Mouse (Mus musculus): ENCODE results near the gene Rhot2. TPM values are rescaled to one million over a fixed set of nuclear protein-coding genes. Genes with fewer than 3 reads are reported as not detected.

Gene Rhot2
- polyA plus RNA-seq (2014; fragmentation: Illumina TruSeq; extraction: RNeasy Lipid Tissue Mini Kit (QIAGEN cat#74804); ENCODE audit: low read depth, low replicate concordance) = 133 TPM

DNA sequence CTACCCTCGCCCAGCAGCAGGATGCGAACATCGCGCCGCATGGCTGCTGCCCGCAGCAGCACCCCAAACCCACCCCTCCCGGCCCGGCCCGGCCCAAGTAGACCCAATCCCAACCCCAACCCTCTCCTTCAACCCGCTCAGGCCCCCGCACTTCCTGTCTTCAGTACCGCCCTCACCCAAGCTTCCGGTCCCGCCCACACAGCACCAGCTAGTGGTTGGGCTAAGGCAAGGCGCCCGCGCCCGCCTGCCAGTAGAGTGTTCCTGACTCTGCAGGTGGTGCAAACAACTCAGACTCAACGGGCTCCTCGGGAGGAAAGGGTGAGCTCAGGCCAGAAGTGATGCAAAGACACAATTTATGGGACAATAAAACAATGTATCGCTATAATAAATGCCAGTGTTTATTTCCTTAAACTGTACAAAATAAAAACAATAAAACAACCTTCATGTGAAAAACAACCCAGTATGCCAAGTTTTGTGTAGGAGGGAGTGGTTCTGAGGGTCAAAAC, at the start of gene Rhot2:
Gene Rhot2, minus strand, starts transcription at position 456 of the 506 bp plus-strand sequence.

GRCm38 (mm10) chr17:25880196-25880910, 35.7 kb upstream of the Rhot2 start, which contains the start of gene Wfikkn1:
Gene Wfikkn1, minus strand, starts transcription at chr17:25880858.

GRCm38 (mm10) chr17:25874721-25875170, 30.1 kb upstream of the Rhot2 start, which contains the start of gene Mettl26:
Gene Mettl26, plus strand, starts transcription at chr17:25875074.

DNA sequence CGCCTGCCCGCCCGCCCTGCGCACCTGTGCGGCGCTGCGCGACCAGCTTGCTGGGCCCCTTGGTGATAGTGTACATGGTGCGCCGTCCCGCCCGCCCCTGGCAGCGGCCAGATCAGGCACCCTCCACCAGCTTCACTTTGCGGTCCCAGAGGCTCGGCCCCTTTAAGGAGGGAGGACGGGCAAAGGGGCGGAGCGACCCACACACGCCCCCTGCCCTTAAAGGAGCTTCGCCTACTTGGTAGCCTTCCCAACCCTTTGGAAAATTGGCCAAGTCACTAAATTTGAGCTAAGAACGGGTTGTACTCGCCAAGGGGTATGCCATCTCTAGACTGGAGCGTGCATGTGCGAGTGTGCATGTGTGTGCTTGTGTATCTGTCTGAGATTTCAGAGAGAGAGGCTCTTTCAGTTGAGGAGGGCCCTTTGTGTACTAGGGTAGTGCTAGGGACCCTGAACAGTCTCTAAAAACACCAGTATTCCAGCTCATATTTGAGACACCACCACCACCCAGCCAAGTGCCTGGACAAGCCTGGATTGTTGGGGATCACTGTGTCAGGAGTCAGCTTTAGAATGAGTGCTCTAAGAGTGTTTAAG, 24.0 kb upstream of the Rhot2 start, which contains the start of gene Mcrip2:
Gene Mcrip2, minus strand, starts transcription at position 164 of the 591 bp plus-strand sequence.

DNA sequence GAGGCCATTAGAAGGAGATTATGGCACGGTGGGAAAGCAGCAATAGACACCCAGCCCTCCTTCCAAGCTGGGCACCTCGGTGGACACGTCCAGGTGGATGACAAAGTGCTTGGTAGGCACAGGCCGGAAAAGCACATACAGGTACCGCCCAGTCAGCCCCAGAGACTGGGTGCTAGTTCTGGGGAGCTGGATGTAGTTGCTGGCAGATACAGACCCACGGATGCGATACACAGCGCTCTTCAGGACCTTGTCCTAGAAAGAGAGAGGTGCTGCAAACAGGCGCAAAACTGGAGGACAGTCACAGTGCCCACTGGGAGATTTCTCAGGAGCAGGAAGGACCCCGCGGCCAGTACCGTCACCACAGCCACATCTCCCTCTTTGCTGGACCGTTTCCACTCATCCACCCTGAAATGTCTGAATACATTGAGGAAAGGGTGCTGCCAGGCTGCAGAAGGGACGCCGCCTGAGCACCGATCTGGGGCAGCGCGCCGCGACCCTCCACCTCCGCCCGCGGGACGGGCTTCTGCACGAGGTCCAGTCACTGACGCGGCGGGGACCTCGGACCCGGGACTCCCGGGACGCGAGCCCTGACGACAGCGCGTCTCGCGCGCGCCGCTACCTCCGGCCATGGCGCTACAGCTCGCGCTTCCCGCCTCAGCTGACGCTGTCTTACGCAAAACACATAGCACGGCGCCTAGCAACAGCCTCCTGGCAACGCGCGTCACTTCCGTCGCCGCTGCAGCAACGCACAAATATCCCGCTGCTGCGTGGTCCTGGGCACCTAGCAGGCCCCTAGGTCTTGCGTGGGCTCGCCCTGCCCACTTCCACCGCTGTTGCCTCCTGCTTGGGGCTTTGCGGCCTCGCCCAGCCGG, 16.4 kb upstream of the Rhot2 start, which contains the start of gene Wdr90:
Gene Wdr90, minus strand, starts transcription at position 670 of the 872 bp plus-strand sequence.

GRCm38 (mm10) chr17:25841117-25841880, 3.4 kb downstream of the Rhot2 start, which contains the start of gene Gm20683:
Gene Gm20683, minus strand, starts transcription at chr17:25841763.

DNA sequence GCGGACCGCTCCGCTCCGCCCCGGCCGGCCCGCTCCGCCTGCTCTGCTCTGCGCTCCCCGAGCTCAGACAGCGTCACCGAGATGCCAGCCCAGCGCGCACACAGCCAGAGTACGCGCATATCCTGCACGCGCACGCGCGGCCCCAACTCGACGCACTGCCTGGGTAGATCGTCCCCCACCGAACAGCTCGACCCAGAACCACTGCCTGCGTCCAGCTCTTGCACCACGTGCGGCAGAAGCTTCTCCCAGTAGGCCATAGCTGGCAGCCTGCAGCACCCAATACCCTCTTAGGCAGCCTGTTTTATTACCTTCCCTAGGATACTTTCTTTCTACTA, 7.6 kb downstream of the Rhot2 start, which contains the start of gene Rhbdl1:
Gene Rhbdl1, minus strand, starts transcription at position 220 of the 335 bp plus-strand sequence.

GRCm38 (mm10) chr17:25833291-25833663, 11.4 kb downstream of the Rhot2 start, which contains the start of gene Stub1:
Gene Stub1, minus strand, starts transcription at chr17:25833404.

DNA sequence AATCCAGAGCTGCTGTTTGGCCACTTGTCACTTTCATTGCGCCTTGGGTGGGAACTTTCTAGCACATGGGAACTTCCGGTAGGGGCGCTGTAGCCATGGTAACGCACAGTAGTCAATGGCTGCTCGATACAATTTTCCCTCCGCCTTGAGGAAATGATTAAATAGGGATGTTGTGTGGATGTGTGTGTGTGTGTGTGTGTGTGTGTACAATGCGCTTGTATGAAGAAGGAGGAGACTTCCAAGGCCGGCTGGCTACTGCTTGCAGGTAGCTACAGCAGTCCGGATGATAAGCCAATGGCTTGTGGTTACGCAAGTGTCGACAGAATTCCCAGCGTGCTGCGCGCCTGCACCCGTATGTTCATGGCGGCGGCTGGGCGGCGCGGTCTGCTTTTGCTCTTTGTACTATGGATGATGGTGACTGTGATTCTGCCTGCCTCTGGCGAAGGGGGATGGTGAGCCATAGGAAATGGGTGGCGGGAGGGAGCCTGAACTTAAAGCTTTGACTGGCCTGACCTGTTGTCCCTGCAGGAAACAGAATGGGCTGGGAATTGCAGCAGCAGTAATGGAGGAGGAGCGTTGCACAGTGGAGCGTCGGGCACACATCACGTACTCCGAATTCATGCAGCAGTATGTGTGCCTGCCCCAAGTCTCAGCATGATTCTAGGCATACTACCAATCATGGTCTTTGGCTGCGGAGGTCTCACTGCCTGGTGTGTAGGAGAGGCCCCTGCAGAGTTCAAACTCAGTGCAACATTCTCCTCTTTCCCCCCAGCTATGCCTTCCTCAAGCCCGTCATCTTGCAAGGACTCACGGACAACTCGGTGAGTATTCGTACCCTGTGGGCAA, 15.7 kb downstream of the Rhot2 start, which contains the start of gene Jmjd8:
Gene Jmjd8, plus strand, starts transcription at position 156 of the 846 bp plus-strand sequence.

DNA sequence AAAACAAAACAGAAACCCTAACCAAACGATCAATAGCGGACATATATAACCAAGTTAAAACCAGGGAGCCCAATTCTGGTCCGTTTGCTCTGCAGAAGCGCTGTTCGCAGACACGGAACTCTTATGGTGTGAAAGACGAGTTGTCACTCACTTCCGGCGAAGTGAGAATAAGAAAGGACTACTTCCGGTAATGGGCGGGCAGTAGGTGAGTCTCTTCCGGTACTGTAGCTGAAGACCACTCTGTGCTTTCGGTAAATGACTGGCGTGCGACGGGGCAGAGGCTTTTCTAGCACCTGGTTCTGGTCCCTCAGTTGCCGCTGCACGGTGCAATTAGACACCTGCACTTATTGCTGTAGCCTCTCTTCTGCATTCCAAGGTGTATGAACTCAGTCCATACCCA, 21.2 kb downstream of the Rhot2 start, which contains the start of gene Wdr24:
Gene Wdr24, plus strand, starts transcription at position 176 of the 400 bp plus-strand sequence.

GRCm38 (mm10) chr17:25808789-25809605, 35.7 kb downstream of the Rhot2 start, which contains the start of gene Fbxl16:
Gene Fbxl16, plus strand, starts transcription at chr17:25809085.

DNA sequence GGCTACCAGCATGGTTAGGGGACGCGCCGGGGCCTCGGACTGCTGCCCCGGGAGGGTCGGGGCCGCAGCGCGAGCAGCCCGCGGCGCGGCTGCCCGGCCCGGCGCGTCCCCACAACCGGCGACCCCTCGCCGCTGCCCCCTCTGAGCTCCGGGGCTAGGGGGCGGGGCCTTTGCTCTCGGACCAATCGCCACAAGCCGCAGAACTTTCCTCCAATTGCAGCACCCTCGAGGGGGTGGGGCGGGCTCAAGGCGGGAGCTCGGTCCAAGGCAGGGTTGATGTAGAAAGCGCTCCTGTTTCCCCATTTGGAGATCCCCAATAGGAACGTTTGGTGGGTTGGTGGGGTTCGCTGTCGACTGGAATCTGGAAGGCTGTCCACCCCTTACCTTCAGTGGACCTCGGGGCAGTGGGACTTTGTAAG, 47.7 kb downstream of the Rhot2 start, which contains the start of gene Metrn:
Gene Metrn, minus strand, starts transcription at position 186 of the 419 bp plus-strand sequence.

DNA sequence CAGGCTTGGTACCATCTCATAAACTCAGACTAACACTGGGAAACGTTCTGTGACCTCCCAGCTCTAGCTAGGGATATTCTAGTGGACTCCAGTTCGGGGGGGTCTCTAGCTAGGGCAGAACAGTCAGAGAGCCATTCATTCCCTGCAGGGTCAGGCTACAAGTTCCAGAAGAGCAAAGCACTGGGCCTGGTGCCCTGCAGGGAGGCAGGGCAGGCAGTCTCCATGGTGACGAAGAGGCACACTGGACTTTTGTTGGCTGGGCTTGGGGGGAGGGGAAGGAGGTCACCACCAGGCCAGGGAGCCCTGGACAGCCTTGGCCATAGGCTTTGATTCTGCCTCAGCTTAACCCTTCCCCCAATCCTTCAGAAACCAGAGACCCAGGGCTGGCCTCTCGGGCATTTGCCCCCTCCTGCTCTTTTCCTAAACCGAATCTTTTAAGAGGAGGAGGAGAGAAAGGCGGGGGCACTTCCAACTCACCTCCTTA, 49.0 kb downstream of the Rhot2 start, which contains the start of gene AC134908.4:
Gene AC134908.4, minus strand, starts transcription at position 51 of the 484 bp plus-strand sequence.

GRCm38 (mm10) chr17:25792615-25793014, 52.0 kb downstream of the Rhot2 start, which contains the start of gene Fam173a:
Gene Fam173a, minus strand, starts transcription at chr17:25792901.

Other genes starting within 250 kb of the Rhot2 start
- 0.99 TPM for gene Gng13, start 127.7 kb downstream of the Rhot2 start, polyA plus RNA-seq (2014; fragmentation: Illumina TruSeq; extraction: RNeasy Lipid Tissue Mini Kit (QIAGEN cat#74804); ENCODE audit: low read depth, low replicate concordance)
- 1.4 TPM for gene Chtf18, start 117.4 kb downstream of the Rhot2 start, polyA plus RNA-seq (2014; fragmentation: Illumina TruSeq; extraction: RNeasy Lipid Tissue Mini Kit (QIAGEN cat#74804); ENCODE audit: low read depth, low replicate concordance)
- gene Rpusd1, start 117.2 kb downstream of the Rhot2 start, polyA plus RNA-seq (2014; fragmentation: Illumina TruSeq; extraction: RNeasy Lipid Tissue Mini Kit (QIAGEN cat#74804); ENCODE audit: low read depth, low replicate concordance) = 9.4 TPM
- not detected for gene Mslnl, start 108.8 kb downstream of the Rhot2 start, polyA plus RNA-seq (2014; fragmentation: Illumina TruSeq; extraction: RNeasy Lipid Tissue Mini Kit (QIAGEN cat#74804); ENCODE audit: low read depth, low replicate concordance)
- 18.6 TPM for gene Msln, start 90.5 kb downstream of the Rhot2 start, polyA plus RNA-seq (2014; fragmentation: Illumina TruSeq; extraction: RNeasy Lipid Tissue Mini Kit (QIAGEN cat#74804); ENCODE audit: low read depth, low replicate concordance)
- 41.3 TPM for gene Narfl, start 71.1 kb downstream of the Rhot2 start, polyA plus RNA-seq (2014; fragmentation: Illumina TruSeq; extraction: RNeasy Lipid Tissue Mini Kit (QIAGEN cat#74804); ENCODE audit: low read depth, low replicate concordance)
- 15.1 TPM for gene Haghl, start 59.2 kb downstream of the Rhot2 start, polyA plus RNA-seq (2014; fragmentation: Illumina TruSeq; extraction: RNeasy Lipid Tissue Mini Kit (QIAGEN cat#74804); ENCODE audit: low read depth, low replicate concordance)
- 0.26 TPM for gene Ccdc78, start 58.3 kb downstream of the Rhot2 start, polyA plus RNA-seq (2014; fragmentation: Illumina TruSeq; extraction: RNeasy Lipid Tissue Mini Kit (QIAGEN cat#74804); ENCODE audit: low read depth, low replicate concordance)
- gene Fam173a, start 52.0 kb downstream of the Rhot2 start, polyA plus RNA-seq (2014; fragmentation: Illumina TruSeq; extraction: RNeasy Lipid Tissue Mini Kit (QIAGEN cat#74804); ENCODE audit: low read depth, low replicate concordance) = 41.4 TPM
- gene AC134908.4, start 49.2 kb downstream of the Rhot2 start, polyA plus RNA-seq (2014; fragmentation: Illumina TruSeq; extraction: RNeasy Lipid Tissue Mini Kit (QIAGEN cat#74804); ENCODE audit: low read depth, low replicate concordance) = not detected
- gene Metrn, start 47.7 kb downstream of the Rhot2 start, polyA plus RNA-seq (2014; fragmentation: Illumina TruSeq; extraction: RNeasy Lipid Tissue Mini Kit (QIAGEN cat#74804); ENCODE audit: low read depth, low replicate concordance) = 31.5 TPM
- gene Fbxl16, start 35.8 kb downstream of the Rhot2 start, polyA plus RNA-seq (2014; fragmentation: Illumina TruSeq; extraction: RNeasy Lipid Tissue Mini Kit (QIAGEN cat#74804); ENCODE audit: low read depth, low replicate concordance) = 2.1 TPM
- 11.2 TPM for gene Wdr24, start 21.2 kb downstream of the Rhot2 start, polyA plus RNA-seq (2014; fragmentation: Illumina TruSeq; extraction: RNeasy Lipid Tissue Mini Kit (QIAGEN cat#74804); ENCODE audit: low read depth, low replicate concordance)
- gene Jmjd8, start 16.0 kb downstream of the Rhot2 start, polyA plus RNA-seq (2014; fragmentation: Illumina TruSeq; extraction: RNeasy Lipid Tissue Mini Kit (QIAGEN cat#74804); ENCODE audit: low read depth, low replicate concordance) = 31.6 TPM
- 133 TPM for gene Stub1, start 11.4 kb downstream of the Rhot2 start, polyA plus RNA-seq (2014; fragmentation: Illumina TruSeq; extraction: RNeasy Lipid Tissue Mini Kit (QIAGEN cat#74804); ENCODE audit: low read depth, low replicate concordance)
- 1.1 TPM for gene Rhbdl1, start 7.6 kb downstream of the Rhot2 start, polyA plus RNA-seq (2014; fragmentation: Illumina TruSeq; extraction: RNeasy Lipid Tissue Mini Kit (QIAGEN cat#74804); ENCODE audit: low read depth, low replicate concordance)
- gene Gm20683, start 3.1 kb downstream of the Rhot2 start, polyA plus RNA-seq (2014; fragmentation: Illumina TruSeq; extraction: RNeasy Lipid Tissue Mini Kit (QIAGEN cat#74804); ENCODE audit: low read depth, low replicate concordance) = 4.1 TPM
- 3.2 TPM for gene Wdr90, start 16.6 kb upstream of the Rhot2 start, polyA plus RNA-seq (2014; fragmentation: Illumina TruSeq; extraction: RNeasy Lipid Tissue Mini Kit (QIAGEN cat#74804); ENCODE audit: low read depth, low replicate concordance)
- gene Mcrip2, start 23.9 kb upstream of the Rhot2 start, polyA plus RNA-seq (2014; fragmentation: Illumina TruSeq; extraction: RNeasy Lipid Tissue Mini Kit (QIAGEN cat#74804); ENCODE audit: low read depth, low replicate concordance) = 194 TPM
- 19.7 TPM for gene Mettl26, start 30.2 kb upstream of the Rhot2 start, polyA plus RNA-seq (2014; fragmentation: Illumina TruSeq; extraction: RNeasy Lipid Tissue Mini Kit (QIAGEN cat#74804); ENCODE audit: low read depth, low replicate concordance)
- not detected for gene Wfikkn1, start 36.0 kb upstream of the Rhot2 start, polyA plus RNA-seq (2014; fragmentation: Illumina TruSeq; extraction: RNeasy Lipid Tissue Mini Kit (QIAGEN cat#74804); ENCODE audit: low read depth, low replicate concordance)
- 15.4 TPM for gene Rab40c, start 74.9 kb upstream of the Rhot2 start, polyA plus RNA-seq (2014; fragmentation: Illumina TruSeq; extraction: RNeasy Lipid Tissue Mini Kit (QIAGEN cat#74804); ENCODE audit: low read depth, low replicate concordance)
- gene Pigq, start 100.1 kb upstream of the Rhot2 start, polyA plus RNA-seq (2014; fragmentation: Illumina TruSeq; extraction: RNeasy Lipid Tissue Mini Kit (QIAGEN cat#74804); ENCODE audit: low read depth, low replicate concordance) = 40.5 TPM
- gene Nhlrc4, start 100.1 kb upstream of the Rhot2 start, polyA plus RNA-seq (2014; fragmentation: Illumina TruSeq; extraction: RNeasy Lipid Tissue Mini Kit (QIAGEN cat#74804); ENCODE audit: low read depth, low replicate concordance) = not detected
- gene A930017K11Rik, start 107.7 kb upstream of the Rhot2 start, polyA plus RNA-seq (2014; fragmentation: Illumina TruSeq; extraction: RNeasy Lipid Tissue Mini Kit (QIAGEN cat#74804); ENCODE audit: low read depth, low replicate concordance) = 0.34 TPM
- 9.9 TPM for gene Capn15, start 140.9 kb upstream of the Rhot2 start, polyA plus RNA-seq (2014; fragmentation: Illumina TruSeq; extraction: RNeasy Lipid Tissue Mini Kit (QIAGEN cat#74804); ENCODE audit: low read depth, low replicate concordance)
- 28.2 TPM for gene Rab11fip3, start 224.7 kb upstream of the Rhot2 start, polyA plus RNA-seq (2014; fragmentation: Illumina TruSeq; extraction: RNeasy Lipid Tissue Mini Kit (QIAGEN cat#74804); ENCODE audit: low read depth, low replicate concordance)
- gene Decr2, start 245.5 kb upstream of the Rhot2 start, polyA plus RNA-seq (2014; fragmentation: Illumina TruSeq; extraction: RNeasy Lipid Tissue Mini Kit (QIAGEN cat#74804); ENCODE audit: low read depth, low replicate concordance) = 12.0 TPM

Measured in heart, adult 10 weeks (tissue).